Mouse (Mus musculus) erythroblast, embryonic 14.5 days (primary cell): ENCODE measurements around the gene BC049715.

Source experiments
- GATA1 ChIP-seq: IDR thresholded peaks from 2 replicates; pipeline ENCODE4 v1.6.1; 2012; ENCODE audit warnings: low read length, inconsistent platforms, mixed read lengths
- TAL1 ChIP-seq: IDR thresholded peaks from 3 replicates; pipeline ENCODE4 v1.6.1; 2012; ENCODE audit warnings: low read length, inconsistent platforms, mixed read lengths

GRCm38 (mm10) chr6:136831712-136832111, 4.3 kb downstream of the BC049715 start:
- TF ChIP-seq TAL1, result no peak
- TF ChIP-seq GATA1, result no peak
